Mouse (Mus musculus): ENCODE data around the gene Dpysl4. TPM values are rescaled to one million over a fixed set of nuclear protein-coding genes. Genes with fewer than 3 reads are reported as not detected.

Gene Dpysl4
- polyA plus RNA-seq, 1 experiment from 2014 or later = 4.8 TPM

DNA sequence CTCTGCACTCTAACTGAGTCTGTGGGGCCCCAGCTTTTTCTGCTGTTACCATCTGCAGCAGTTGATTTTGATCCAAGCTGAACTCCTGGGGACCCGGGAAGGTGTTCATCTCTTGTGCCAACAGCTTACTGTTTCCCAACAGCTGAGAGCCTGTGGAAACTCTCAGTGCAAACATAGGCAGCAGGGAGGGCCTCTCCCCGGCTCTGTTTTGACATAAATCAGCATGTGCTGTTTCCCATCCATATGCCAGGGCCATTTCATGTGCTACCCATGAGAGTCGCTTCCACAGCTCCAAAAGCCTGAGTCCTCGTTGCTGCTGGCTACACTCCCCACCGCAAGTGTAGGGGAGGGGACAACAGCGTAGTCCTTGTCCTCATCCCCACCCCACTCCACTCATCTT lies 7.6 kb upstream of the Dpysl4 start:
- ATAC-seq (ENCODE audit: low FRiP score, low TSS enrichment) = no peak
- 37% methylated on average over 6 of the region's 6 CpGs for WGBS
- Histone ChIP-seq H3K36me3 (ENCODE audit: control insufficient read depth, insufficient read depth, low read length) (no peaks in the 10 kb centered on the region), H3K4me2 (replicated peaks; ENCODE audit: low read depth) (no peak overlapping the region), H3K27me3 (ENCODE audit: control insufficient read depth, insufficient read depth, low read length) (no peaks in the 10 kb centered on the region), H3K9me3 (ENCODE audit: control insufficient read depth, low read length) (no peaks in the 10 kb centered on the region), H3K4me3 (ENCODE audit: low read depth, low read length) (no peak overlapping the region), H3K27ac (replicated peaks) (no peak overlapping the region), H3K4me1 (replicated peaks; ENCODE audit: control insufficient read depth, insufficient read depth) (no peaks in the 10 kb centered on the region), H3K9ac (ENCODE audit: low read length) (no peak overlapping the region)
- TF ChIP-seq CTCF (IDR thresholded peaks at IDR 0.05; ENCODE audit: low read depth) = no peak
- TF ChIP-seq EP300 (optimal IDR thresholded peaks at IDR 0.05) = no peak
- no peak for DNase-seq (ENCODE audit: low spot score)

DNA sequence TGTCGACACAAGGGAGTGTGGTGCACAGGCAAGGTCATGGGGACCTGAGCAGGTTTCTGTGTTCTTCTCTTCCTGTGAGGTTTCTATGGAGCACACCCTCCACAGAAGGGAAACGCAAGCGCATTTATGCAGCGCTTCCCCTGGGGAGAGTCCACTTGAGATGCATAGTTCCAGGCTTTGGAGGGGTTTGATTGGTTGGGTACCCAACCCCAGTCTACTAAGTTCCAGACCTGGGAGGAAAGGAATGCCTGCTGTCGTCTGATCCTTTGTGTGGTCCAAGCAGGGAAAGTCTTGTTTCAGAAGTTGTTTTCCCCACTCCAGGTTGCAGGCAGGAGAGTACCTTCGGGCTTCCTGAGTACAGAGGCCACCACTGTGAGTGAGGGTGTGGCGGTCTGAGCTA lies 6.7 kb upstream of the Dpysl4 start:
- no peak for DNase-seq (ENCODE audit: low spot score)
- no peaks in the 10 kb centered on the region for H3K36me3 ChIP-seq (ENCODE audit: control insufficient read depth, insufficient read depth, low read length)
- 72% methylated on average over 7 of the region's 7 CpGs for WGBS
- H3K27ac ChIP-seq (replicated peaks) = no peak overlapping the region
- no peak overlapping the region for H3K9ac ChIP-seq (ENCODE audit: low read length)
- no peaks in the 10 kb centered on the region for H3K27me3 ChIP-seq (ENCODE audit: control insufficient read depth, insufficient read depth, low read length)
- H3K9me3 ChIP-seq (ENCODE audit: control insufficient read depth, low read length) = no peaks in the 10 kb centered on the region
- no peak for ATAC-seq (ENCODE audit: low FRiP score, low TSS enrichment)
- H3K4me1 ChIP-seq (replicated peaks; ENCODE audit: control insufficient read depth, insufficient read depth) = no peaks in the 10 kb centered on the region
- TF ChIP-seq EP300 (optimal IDR thresholded peaks at IDR 0.05) = no peak
- no peak overlapping the region for H3K4me2 ChIP-seq (replicated peaks; ENCODE audit: low read depth)
- H3K4me3 ChIP-seq (ENCODE audit: low read depth, low read length) = no peak overlapping the region

DNA sequence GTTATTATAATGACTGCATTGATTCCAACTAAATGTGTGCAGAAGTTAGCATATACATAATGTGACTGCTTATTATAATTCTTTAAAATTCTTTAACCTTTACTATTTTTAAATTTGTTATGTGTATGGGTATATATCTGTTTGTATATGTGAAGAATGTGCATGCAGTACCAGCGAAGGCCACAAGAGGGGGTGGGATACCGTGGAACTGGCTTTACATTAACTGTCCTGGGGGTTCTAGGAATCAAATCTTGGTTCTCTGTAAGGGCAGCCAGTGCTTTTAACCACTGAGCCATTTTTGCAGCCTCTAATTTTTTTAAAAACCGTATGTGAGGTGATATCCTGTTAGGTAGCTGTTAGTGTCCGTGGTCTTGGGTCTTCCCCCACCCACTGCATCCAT lies 5.1 kb upstream of the Dpysl4 start:
- no peaks in the 10 kb centered on the region for H3K36me3 ChIP-seq (ENCODE audit: control insufficient read depth, insufficient read depth, low read length)
- H3K27me3 ChIP-seq (ENCODE audit: control insufficient read depth, insufficient read depth, low read length) = no peaks in the 10 kb centered on the region
- H3K9ac ChIP-seq (ENCODE audit: low read length) = no peak overlapping the region
- no peak overlapping the region for H3K27ac ChIP-seq (replicated peaks)
- TF ChIP-seq CTCF (IDR thresholded peaks at IDR 0.05; ENCODE audit: low read depth) = peak; percentile 57
- TF ChIP-seq EP300 (optimal IDR thresholded peaks at IDR 0.05) = no peak
- no peak overlapping the region for H3K4me2 ChIP-seq (replicated peaks; ENCODE audit: low read depth)
- no peak overlapping the region for H3K4me3 ChIP-seq (ENCODE audit: low read depth, low read length)
- ATAC-seq (ENCODE audit: low FRiP score, low TSS enrichment) = no peak
- DNase-seq (ENCODE audit: low spot score) = no peak
- no peaks in the 10 kb centered on the region for H3K4me1 ChIP-seq (replicated peaks; ENCODE audit: control insufficient read depth, insufficient read depth)
- no peaks in the 10 kb centered on the region for H3K9me3 ChIP-seq (ENCODE audit: control insufficient read depth, low read length)
- WGBS = 62% methylated on average over 4 of the region's 4 CpGs

DNA sequence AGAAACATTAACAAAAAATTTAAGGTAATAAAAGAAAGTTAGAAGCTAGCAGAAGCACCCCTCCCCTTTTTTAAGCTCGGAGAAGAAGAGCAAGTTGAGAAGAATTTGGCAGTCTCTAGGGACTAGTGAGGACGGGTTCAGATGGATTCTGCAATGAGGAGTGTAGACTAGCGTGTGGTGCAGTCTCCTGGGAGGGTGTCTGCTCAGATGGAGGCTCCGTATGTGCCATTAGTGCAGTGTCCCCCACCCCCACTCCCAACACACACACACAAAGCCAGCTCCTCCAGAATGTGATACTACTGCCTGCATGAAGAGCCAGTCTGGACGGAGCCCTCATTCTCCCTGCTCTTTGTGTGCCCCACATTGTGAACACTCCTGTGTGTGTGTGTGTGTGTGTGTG lies 4.6 kb upstream of the Dpysl4 start:
- TF ChIP-seq EP300 (optimal IDR thresholded peaks at IDR 0.05) (no peak), CTCF (IDR thresholded peaks at IDR 0.05; ENCODE audit: low read depth) (no peak)
- no peak for ATAC-seq (ENCODE audit: low FRiP score, low TSS enrichment)
- no peaks in the 10 kb centered on the region for H3K9me3 ChIP-seq (ENCODE audit: control insufficient read depth, low read length)
- H3K4me2 ChIP-seq (replicated peaks; ENCODE audit: low read depth) = no peak overlapping the region
- H3K36me3 ChIP-seq (ENCODE audit: control insufficient read depth, insufficient read depth, low read length) = no peaks in the 10 kb centered on the region
- WGBS = 57% methylated on average over 5 of the region's 5 CpGs
- no peaks in the 10 kb centered on the region for H3K27me3 ChIP-seq (ENCODE audit: control insufficient read depth, insufficient read depth, low read length)
- no peak overlapping the region for H3K4me3 ChIP-seq (ENCODE audit: low read depth, low read length)
- H3K27ac ChIP-seq (replicated peaks) = no peak overlapping the region
- H3K9ac ChIP-seq (ENCODE audit: low read length) = no peak overlapping the region
- DNase-seq (ENCODE audit: low spot score) = no peak
- no peaks in the 10 kb centered on the region for H3K4me1 ChIP-seq (replicated peaks; ENCODE audit: control insufficient read depth, insufficient read depth)

DNA sequence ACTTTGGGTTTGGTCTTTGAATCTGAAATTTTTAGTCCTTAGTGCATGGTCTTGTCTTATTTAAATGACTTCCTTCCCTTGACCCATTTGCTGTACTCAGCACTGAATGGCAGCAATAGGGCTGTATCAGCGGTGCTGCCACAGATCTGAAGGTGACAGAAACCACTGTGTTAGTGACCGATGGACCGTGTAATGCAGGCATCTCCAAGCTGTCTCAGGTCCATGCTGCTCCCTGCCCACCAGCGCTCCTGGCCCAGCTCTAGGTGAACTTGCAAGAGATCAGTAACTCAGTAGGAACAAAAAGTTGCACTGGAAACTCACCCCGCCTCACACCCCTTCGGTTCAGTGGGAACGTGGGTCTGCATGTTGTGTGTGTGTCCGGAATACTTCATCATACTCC lies 3.5 kb upstream of the Dpysl4 start:
- H3K4me3 ChIP-seq (ENCODE audit: low read depth, low read length) = no peak overlapping the region
- 79% methylated on average over 8 of the region's 8 CpGs for WGBS
- ATAC-seq (ENCODE audit: low FRiP score, low TSS enrichment) = no peak
- no peak overlapping the region for H3K4me2 ChIP-seq (replicated peaks; ENCODE audit: low read depth)
- H3K36me3 ChIP-seq (ENCODE audit: control insufficient read depth, insufficient read depth, low read length) = no peaks in the 10 kb centered on the region
- no peaks in the 10 kb centered on the region for H3K4me1 ChIP-seq (replicated peaks; ENCODE audit: control insufficient read depth, insufficient read depth)
- H3K27ac ChIP-seq (replicated peaks) = no peak overlapping the region
- H3K9me3 ChIP-seq (ENCODE audit: control insufficient read depth, low read length) = no peaks in the 10 kb centered on the region
- TF ChIP-seq CTCF (IDR thresholded peaks at IDR 0.05; ENCODE audit: low read depth) (no peak), EP300 (optimal IDR thresholded peaks at IDR 0.05) (no peak)
- H3K27me3 ChIP-seq (ENCODE audit: control insufficient read depth, insufficient read depth, low read length) = no peaks in the 10 kb centered on the region
- no peak overlapping the region for H3K9ac ChIP-seq (ENCODE audit: low read length)
- DNase-seq (ENCODE audit: low spot score) = no peak

DNA sequence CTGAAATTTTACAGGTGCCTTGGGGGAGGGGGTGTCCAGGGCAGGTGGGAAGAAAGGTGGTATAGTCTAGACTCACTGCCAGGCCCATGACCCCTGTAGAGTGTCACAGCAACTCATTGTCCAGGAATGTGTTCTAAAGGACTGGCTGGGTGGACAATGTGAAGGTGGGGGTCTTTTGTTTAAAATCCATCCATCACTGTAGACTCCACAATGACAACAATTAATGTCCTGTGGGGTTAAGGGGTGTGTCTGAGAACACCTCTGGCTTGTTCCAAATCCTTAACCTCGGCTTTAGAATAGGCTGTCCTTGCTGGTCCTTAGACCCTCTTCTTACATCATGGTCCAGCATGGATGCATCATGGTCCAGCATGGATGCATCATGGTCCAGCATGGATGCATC lies 1.5 kb upstream of the Dpysl4 start:
- no peak overlapping the region for H3K9ac ChIP-seq (ENCODE audit: low read length)
- TF ChIP-seq CTCF (IDR thresholded peaks at IDR 0.05; ENCODE audit: low read depth) (no peak), EP300 (optimal IDR thresholded peaks at IDR 0.05) (no peak)
- ATAC-seq (ENCODE audit: low FRiP score, low TSS enrichment) = no peak
- H3K27ac ChIP-seq (replicated peaks) = no peak overlapping the region
- no peaks in the 10 kb centered on the region for H3K36me3 ChIP-seq (ENCODE audit: control insufficient read depth, insufficient read depth, low read length)
- no peaks in the 10 kb centered on the region for H3K27me3 ChIP-seq (ENCODE audit: control insufficient read depth, insufficient read depth, low read length)
- no peak overlapping the region for H3K4me2 ChIP-seq (replicated peaks; ENCODE audit: low read depth)
- H3K4me3 ChIP-seq (ENCODE audit: low read depth, low read length) = no peak overlapping the region
- no peaks in the 10 kb centered on the region for H3K4me1 ChIP-seq (replicated peaks; ENCODE audit: control insufficient read depth, insufficient read depth)
- WGBS = 56% methylated on average over 1 of the region's 1 CpGs
- DNase-seq (ENCODE audit: low spot score) = no peak
- H3K9me3 ChIP-seq (ENCODE audit: control insufficient read depth, low read length) = no peaks in the 10 kb centered on the region

Measured in stomach, postnatal 0 days (tissue).